In genomic region chr9:80813921-80814320, GRCm38 (mm10) we compare ENCODE assay signal across 8 mouse cellular contexts.
DNase-seq lines count a peak whose midpoint lies in the region; ATAC-seq and TF ChIP-seq lines count a peak whose summit lies in the region.
"Not testable (repeated sequence)": the region's sequence is repeated elsewhere in the genome, so short reads cannot be mapped to it uniquely, and the experiment has no call there.

No protein-coding gene starts in this region.

- in situ Hi-C loops in CH12.LX (cut with MboI; ENCODE audit: low pct_ligation_motif_present, low pct_unique_long_range_greater_than_20kb, low sequenced_read_pairs): not testable (repeated sequence)

- TF ChIP-seq CTCF in CH12.LX (conservative IDR thresholded peaks at IDR 0.05 in 1 of 2, IDR thresholded peaks at IDR 0.05 in 1 of 2; ENCODE audit: low read depth in 2 of 2, low read length in 2 of 2); stomach, postnatal 0 days (IDR thresholded peaks at IDR 0.05; ENCODE audit: low read depth): not testable (repeated sequence)

- ATAC-seq in heart, embryonic 13.5 days (ENCODE audit: extremely low read depth, insufficient number of reproducible peaks, low FRiP score, low TSS enrichment); limb, embryonic 14.5 days (ENCODE audit: low FRiP score, low read depth): not testable (repeated sequence)
- ATAC-seq in intestine, embryonic 15.5 days: peak; percentile 89
- ATAC-seq in stomach, postnatal 0 days (ENCODE audit: low FRiP score, low TSS enrichment): peak; percentile 96

- H3K4me1 ChIP-seq in CH12.LX (ENCODE audit: control insufficient read depth in 1 of 2, insufficient read depth in 2 of 2); heart, embryonic 13.5 days; intestine, embryonic 15.5 days (replicated peaks); limb, embryonic 14.5 days (ENCODE audit: control insufficient read depth, insufficient read depth, low read length); stomach, postnatal 0 days (replicated peaks; ENCODE audit: control insufficient read depth, insufficient read depth): not testable (repeated sequence)

- not testable (repeated sequence) for TF ChIP-seq POLR2A in CH12.LX (IDR thresholded peaks at IDR 0.05; ENCODE audit: low read depth, low read length); limb, embryonic 14.5 days (IDR thresholded peaks at IDR 0.05; ENCODE audit: borderline replicate concordance, extremely low read depth, insufficient read depth, insufficient read length)

- dilution Hi-C loops in CH12.LX (cut with MboI; ENCODE audit: extremely low pct_ligation_motif_present, extremely low pct_unique_long_range_greater_than_20kb, low sequenced_read_pairs): not testable (repeated sequence)

- not testable (repeated sequence) for H3K9ac ChIP-seq in CH12.LX (ENCODE audit: insufficient read depth, low read depth); heart, embryonic 13.5 days; intestine, embryonic 15.5 days; limb, embryonic 14.5 days (ENCODE audit: low read depth, low read length, severe bottlenecking); stomach, postnatal 0 days (ENCODE audit: low read length)

- not testable (repeated sequence) for H3K27me3 ChIP-seq in CH12.LX (replicated peaks); heart, embryonic 13.5 days (replicated peaks); intestine, embryonic 15.5 days (replicated peaks); limb, embryonic 14.5 days (ENCODE audit: control insufficient read depth, insufficient read depth, low read length); stomach, postnatal 0 days (ENCODE audit: control insufficient read depth, insufficient read depth, low read length)

- not testable (repeated sequence) for H3K4me2 ChIP-seq in CH12.LX (ENCODE audit: insufficient read depth, low read depth, poor library complexity, severe bottlenecking); heart, embryonic 13.5 days; intestine, embryonic 15.5 days (replicated peaks); limb, embryonic 14.5 days (replicated peaks; ENCODE audit: low read depth, low read length, severe bottlenecking); stomach, postnatal 0 days (replicated peaks; ENCODE audit: low read depth)

- not testable (repeated sequence) for H3K79me2 ChIP-seq in CH12.LX (replicated peaks; ENCODE audit: control insufficient read depth, extremely low read depth, insufficient read depth, poor library complexity, severe bottlenecking)

- TF ChIP-seq RAD21 in CH12.LX (IDR thresholded peaks at IDR 0.05; ENCODE audit: low read depth, low read length): not testable (repeated sequence)

- H3K4me3 ChIP-seq in CH12.LX (replicated peaks in 1 of 3; ENCODE audit: low read depth in 2 of 3, low read length in 2 of 3, poor library complexity in 1 of 3); heart, embryonic 13.5 days; intestine, embryonic 15.5 days (replicated peaks); limb, embryonic 14.5 days (replicated peaks; ENCODE audit: low read length); stomach, postnatal 0 days (ENCODE audit: low read depth, low read length): not testable (repeated sequence)

- WGBS in heart, embryonic 13.5 days: 12% methylated on average over 6 of the region's 6 CpGs
- WGBS in intestine, embryonic 15.5 days: 33% methylated on average over 6 of the region's 6 CpGs
- 21% methylated on average over 6 of the region's 6 CpGs for WGBS in limb, embryonic 14.5 days
- WGBS in stomach, postnatal 0 days: 39% methylated on average over 6 of the region's 6 CpGs

- DNase-seq in CH12.LX (ENCODE audit: extremely low read depth): peak; percentile 44
- peak; percentile 6 for DNase-seq in embryo, embryonic 11 days
- DNase-seq in heart, adult 18-20 months: peak; percentile 1 to 10
- DNase-seq in limb, embryonic 14.5 days (ENCODE audit: low spot score): peak; percentile 22
- peak; percentile 74 for DNase-seq in stomach, postnatal 0 days (ENCODE audit: low spot score)
- peak; percentile 73 for DNase-seq in urinary bladder, postnatal 25 days (ENCODE audit: low spot score)

- not testable (repeated sequence) for H3K36me3 ChIP-seq in CH12.LX (replicated peaks in 1 of 2; ENCODE audit: control insufficient read depth in 1 of 2, insufficient read depth in 1 of 2, low read length in 1 of 2); heart, embryonic 13.5 days; intestine, embryonic 15.5 days; limb, embryonic 14.5 days (ENCODE audit: control insufficient read depth, insufficient read depth, low read length); stomach, postnatal 0 days (ENCODE audit: control insufficient read depth, insufficient read depth, low read length)

- not testable (repeated sequence) for H3K27ac ChIP-seq in CH12.LX (ENCODE audit: insufficient read depth, low read depth); intestine, embryonic 15.5 days; limb, embryonic 14.5 days (replicated peaks; ENCODE audit: low read depth, low read length); stomach, postnatal 0 days (replicated peaks)
- H3K27ac ChIP-seq in heart, embryonic 13.5 days (replicated peaks): peak overlapping the region; percentile 54

- not testable (repeated sequence) for TF ChIP-seq EP300 in CH12.LX (IDR thresholded peaks at IDR 0.05; ENCODE audit: low read length); stomach, postnatal 0 days (optimal IDR thresholded peaks at IDR 0.05)

- not testable (repeated sequence) for H3K9me3 ChIP-seq in CH12.LX (replicated peaks; ENCODE audit: low read length); intestine, embryonic 15.5 days; limb, embryonic 14.5 days (ENCODE audit: control insufficient read depth, low read length); stomach, postnatal 0 days (ENCODE audit: control insufficient read depth, low read length)
- H3K9me3 ChIP-seq in heart, embryonic 13.5 days: peaks cover 10% of the 10 kb centered on the region; the same call in 1 of the 2 replicates

Comparison
In these comparisons a context has a peak if more than half of its experiments do, and no peak if none do; other contexts are left out.
1. DNase-seq: peak in every context shown above with its lines; median percentile 74 in stomach, postnatal 0 days; 73 in urinary bladder, postnatal 25 days; 44 in CH12.LX; 22 in limb, embryonic 14.5 days; 6 in embryo, embryonic 11 days; 6 in heart, adult 18-20 months.